Mouse (Mus musculus): ENCODE results near the gene Thap2. TPM values are rescaled to one million over a fixed set of nuclear protein-coding genes. Genes with fewer than 3 reads are reported as not detected.

Gene Thap2
- polyA plus RNA-seq, 1 experiment from 2014 or later: 20.0 TPM

DNA sequence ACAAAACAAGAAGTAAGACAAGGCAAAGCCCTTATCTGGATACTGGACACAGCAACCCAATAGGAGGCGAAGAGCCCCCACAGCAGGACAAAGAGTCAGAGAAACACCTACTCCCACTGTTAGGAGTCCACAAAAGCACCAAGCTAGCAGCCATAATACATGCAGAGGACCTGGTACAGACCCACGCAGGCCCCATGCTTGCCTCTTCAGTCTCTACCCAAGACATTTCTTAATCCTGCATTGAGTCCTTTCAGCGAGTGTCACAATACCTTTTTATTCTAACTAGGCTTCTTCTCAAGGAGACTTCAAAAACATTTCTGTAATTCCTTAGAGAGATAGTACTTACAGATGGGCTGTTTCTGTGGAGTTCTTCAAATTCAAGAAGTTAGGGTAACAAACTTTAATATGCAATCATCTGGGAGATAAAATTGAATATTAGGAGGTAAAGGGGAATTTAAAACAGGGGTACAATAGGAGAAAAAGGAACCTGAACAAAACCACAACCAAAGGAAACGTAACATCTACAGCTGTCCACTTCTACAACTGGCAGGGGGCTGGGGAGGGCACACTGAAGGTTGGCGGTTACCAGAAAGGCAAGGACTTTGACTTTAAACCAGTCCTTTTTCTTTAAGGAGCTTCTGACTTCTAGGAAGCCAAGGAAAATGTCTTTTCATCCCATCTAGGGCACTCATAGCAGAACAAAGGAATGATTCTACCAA, 62.8 kb downstream of the Thap2 start:
- H3K36me3 ChIP-seq (ENCODE audit: control insufficient read depth, insufficient read depth, low read length): no peaks in the 10 kb centered on the region
- WGBS: 70% methylated on average over 5 of the region's 5 CpGs
- no peaks in the 10 kb centered on the region for H3K27me3 ChIP-seq (replicated peaks; ENCODE audit: control insufficient read depth, insufficient read depth, low read length)
- no peak overlapping the region for H3K9ac ChIP-seq (ENCODE audit: low read depth, low read length)
- H3K27ac ChIP-seq (ENCODE audit: low read depth, low read length): no peak overlapping the region
- ATAC-seq: no peak
- H3K4me2 ChIP-seq (ENCODE audit: low read length): no peak overlapping the region
- no peak overlapping the region for H3K4me3 ChIP-seq (ENCODE audit: low read length)
- H3K4me1 ChIP-seq (ENCODE audit: control insufficient read depth, insufficient read depth, low read depth, low read length): peaks cover under 1% of the 10 kb centered on the region; the same call in 1 of the 2 replicates
- no peaks in the 10 kb centered on the region for H3K9me3 ChIP-seq (ENCODE audit: control insufficient read depth, low read length)

Other genes with a start within 250 kb of the Thap2 start
- 10.9 and 13.8 TPM in 2 replicates for gene Tph2, start 199.4 kb downstream of the Thap2 start, polyA plus RNA-seq (2015; fragmentation: Nextera tagmentation; extraction: Ambion mirVana)
- 26.9 and 28.6 TPM in 2 replicates for gene Tbc1d15, start 133.0 kb downstream of the Thap2 start, polyA plus RNA-seq (2015; fragmentation: Nextera tagmentation; extraction: Ambion mirVana)
- 7.0 TPM in 2 replicates for gene Rab21, start 68.8 kb downstream of the Thap2 start, polyA plus RNA-seq (2015; fragmentation: Nextera tagmentation; extraction: Ambion mirVana)
- gene Tmem19, start 21.9 kb downstream of the Thap2 start, polyA plus RNA-seq (2015; fragmentation: Nextera tagmentation; extraction: Ambion mirVana): 34.0 and 34.1 TPM in 2 replicates
- 12.5 and 13.2 TPM in 2 replicates for gene Zfc3h1, start 516 bp upstream of the Thap2 start, polyA plus RNA-seq (2015; fragmentation: Nextera tagmentation; extraction: Ambion mirVana)
- gene A930009A15Rik, start 185.5 kb upstream of the Thap2 start, polyA plus RNA-seq (2015; fragmentation: Nextera tagmentation; extraction: Ambion mirVana): 1.00 and 1.6 TPM in 2 replicates
- 2.7 and 2.8 TPM in 2 replicates for gene Lgr5, start 203.3 kb upstream of the Thap2 start, polyA plus RNA-seq (2015; fragmentation: Nextera tagmentation; extraction: Ambion mirVana)

All from hindbrain, embryonic 16.5 days (tissue).